Mouse (Mus musculus): ENCODE data around the gene Myt1l. TPM values are rescaled to one million over a fixed set of nuclear protein-coding genes. Genes with fewer than 3 reads are reported as not detected.

Myt1l gene
- polyA plus RNA-seq (2012; rRNA removed): 47.0 and 86.4 TPM in 2 replicates

DNA sequence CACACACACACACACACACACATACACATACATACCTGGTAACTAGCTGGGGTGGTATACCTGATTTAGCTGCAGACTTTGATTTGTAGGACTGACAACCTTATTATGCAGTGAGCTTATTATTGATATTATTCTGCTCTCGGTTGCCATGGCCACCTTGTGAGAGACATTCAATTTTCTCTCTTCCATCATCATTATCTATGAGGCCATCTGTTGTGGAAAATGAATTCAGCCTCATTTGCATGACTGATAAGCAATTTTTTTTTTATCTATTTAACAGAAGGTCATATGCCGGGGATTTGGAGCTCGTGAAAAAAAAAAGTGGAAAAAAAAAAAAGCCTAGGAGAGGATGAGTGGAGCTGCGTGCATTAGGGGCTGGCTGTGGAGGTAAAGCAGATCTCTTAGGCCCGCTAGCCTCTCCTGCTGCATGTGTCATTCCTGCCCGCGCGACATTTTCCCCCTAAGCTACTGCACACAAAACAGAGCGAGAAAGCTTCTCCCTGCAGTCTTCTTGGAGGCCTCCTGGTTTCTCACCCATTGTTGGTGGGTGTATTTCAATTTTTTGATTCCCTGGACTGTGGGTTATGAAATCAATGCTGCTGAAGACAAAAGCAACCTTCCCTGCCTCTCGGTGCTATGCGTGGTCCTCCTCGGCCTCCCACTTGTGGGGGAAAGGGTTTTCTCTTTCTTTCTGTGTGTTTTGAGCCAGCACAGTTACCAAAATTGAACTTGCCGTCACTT is at the start of gene Myt1l:
Myt1l (plus strand) TSS at position 354 of the 741 bp plus-strand sequence.
- peak; percentile 95 for DNase-seq (ENCODE audit: low read depth)

DNA sequence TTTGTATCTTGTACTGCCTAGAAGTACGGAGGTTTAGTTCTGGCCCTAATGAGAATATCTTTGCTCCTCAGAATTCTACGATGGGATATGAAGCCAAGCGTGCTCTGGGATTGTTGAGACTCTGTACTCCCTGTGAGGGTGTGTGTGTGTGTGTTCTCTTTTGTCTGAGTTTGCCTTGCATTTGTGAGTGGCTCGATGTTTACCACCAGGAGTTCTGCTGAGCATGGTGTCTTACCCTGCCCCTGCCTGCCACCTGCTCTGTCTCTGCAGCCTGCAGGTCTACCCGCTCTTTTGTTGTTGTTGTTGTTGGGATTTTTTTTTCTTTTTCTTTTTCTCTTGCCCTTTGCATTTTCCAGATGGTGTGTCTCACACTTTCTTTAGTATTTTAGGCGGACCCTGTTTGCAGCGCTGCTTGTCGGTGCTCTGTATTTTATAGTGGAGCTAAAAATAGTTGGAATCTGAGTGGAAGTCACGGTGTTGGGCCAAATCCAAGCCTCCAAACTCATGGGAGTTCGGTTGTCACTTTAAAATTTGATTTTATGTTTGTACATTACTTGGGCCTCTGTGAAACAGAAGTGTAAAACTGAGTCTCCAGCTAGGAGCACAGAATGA is 41.7 kb upstream of the Myt1l start:
- TF ChIP-seq POLR2A (IDR thresholded peaks at IDR 0.05; ENCODE audit: borderline replicate concordance, extremely low read depth, insufficient read depth, insufficient read length, poor library complexity, severe bottlenecking) (no peak), CTCF (IDR thresholded peaks at IDR 0.05; ENCODE audit: borderline replicate concordance, extremely low read depth, insufficient read depth, insufficient read length) (no peak)
- DNase-seq (ENCODE audit: low read depth): peak; percentile 69

More for the DNA sequence above, at the start of gene Myt1l:
- TF ChIP-seq POLR2A (IDR thresholded peaks at IDR 0.05; ENCODE audit: borderline replicate concordance, extremely low read depth, insufficient read depth, insufficient read length, poor library complexity, severe bottlenecking): peak; percentile 57; the same call in 1 of the 2 replicates
- no peak for TF ChIP-seq CTCF (IDR thresholded peaks at IDR 0.05; ENCODE audit: borderline replicate concordance, extremely low read depth, insufficient read depth, insufficient read length)

DNA sequence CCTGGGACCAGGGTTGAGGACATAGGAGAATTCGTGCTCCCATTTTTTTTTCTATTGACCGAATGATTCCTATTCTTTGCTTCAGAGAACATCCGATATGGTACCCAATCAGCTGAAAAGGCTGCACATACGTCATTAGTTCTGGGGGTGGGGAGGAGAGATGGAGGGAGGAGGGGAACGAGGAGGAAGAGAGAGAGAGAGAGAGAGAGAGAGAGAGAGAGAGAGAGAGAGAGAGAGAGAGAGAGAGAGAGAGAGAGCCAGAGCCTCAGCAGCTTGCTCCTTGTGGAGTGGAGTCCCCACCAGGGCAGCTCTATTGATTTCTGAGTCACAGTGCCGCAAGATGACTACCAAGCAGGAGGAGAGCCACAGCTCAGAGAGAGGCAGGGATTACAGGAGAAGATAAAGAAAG is 1.9 kb upstream of the Myt1l start:
- peak; percentile 97 for DNase-seq (ENCODE audit: low read depth)
- TF ChIP-seq CTCF (IDR thresholded peaks at IDR 0.05; ENCODE audit: borderline replicate concordance, extremely low read depth, insufficient read depth, insufficient read length): no peak
- TF ChIP-seq POLR2A (IDR thresholded peaks at IDR 0.05; ENCODE audit: borderline replicate concordance, extremely low read depth, insufficient read depth, insufficient read length, poor library complexity, severe bottlenecking): peak; percentile 44; the same call in 1 of the 2 replicates

- TF ChIP-seq CTCF (IDR thresholded peaks at IDR 0.05; ENCODE audit: borderline replicate concordance, extremely low read depth, insufficient read depth, insufficient read length): no peak
- peak; percentile 19; the same call in 1 of the 2 replicates for TF ChIP-seq POLR2A (IDR thresholded peaks at IDR 0.05; ENCODE audit: borderline replicate concordance, extremely low read depth, insufficient read depth, insufficient read length, poor library complexity, severe bottlenecking)
- peak; percentile 97 for DNase-seq (ENCODE audit: low read depth)
Measured at GRCm38 (mm10) chr12:29527048-29527761, 979 bp upstream of the Myt1l start.

DNA sequence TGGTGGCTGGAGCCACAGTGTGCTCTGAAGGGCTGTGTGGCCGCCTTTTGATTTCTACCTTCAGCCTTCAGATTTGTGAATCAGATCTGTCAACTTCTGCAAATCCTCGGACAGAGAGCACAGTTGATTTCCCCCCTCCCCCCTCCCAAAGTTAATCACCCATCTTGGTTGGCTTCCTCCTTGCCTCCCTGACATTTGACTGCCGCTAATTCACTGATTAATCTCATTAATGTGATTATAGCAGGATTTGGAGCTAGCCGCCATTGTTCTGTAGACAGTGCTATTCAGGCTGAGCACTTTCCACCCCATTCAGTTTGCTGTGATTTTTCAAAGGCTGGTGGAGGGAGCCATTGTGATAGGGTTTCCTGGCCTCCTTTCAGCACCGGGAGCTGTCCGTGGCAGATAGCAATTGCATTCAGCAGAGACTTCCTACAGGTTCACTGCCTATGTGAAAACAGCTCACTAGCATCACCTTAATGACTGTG is 2.1 kb downstream of the Myt1l start:
- peak; percentile 92 for DNase-seq (ENCODE audit: low read depth)
- TF ChIP-seq POLR2A (IDR thresholded peaks at IDR 0.05; ENCODE audit: borderline replicate concordance, extremely low read depth, insufficient read depth, insufficient read length, poor library complexity, severe bottlenecking) (peak; percentile 45; the same call in 1 of the 2 replicates), CTCF (IDR thresholded peaks at IDR 0.05; ENCODE audit: borderline replicate concordance, extremely low read depth, insufficient read depth, insufficient read length) (no peak)

- DNase-seq (ENCODE audit: low read depth): no peak
- no peak for TF ChIP-seq CTCF (IDR thresholded peaks at IDR 0.05; ENCODE audit: borderline replicate concordance, extremely low read depth, insufficient read depth, insufficient read length)
- TF ChIP-seq POLR2A (IDR thresholded peaks at IDR 0.05; ENCODE audit: borderline replicate concordance, extremely low read depth, insufficient read depth, insufficient read length, poor library complexity, severe bottlenecking): no peak
Measured at GRCm38 (mm10) chr12:29530823-29531222, 2.6 kb downstream of the Myt1l start.

- peak; percentile 83 for DNase-seq (ENCODE audit: low read depth)
Measured at GRCm38 (mm10) chr12:29533071-29533876, 5.1 kb downstream of the Myt1l start.

DNA sequence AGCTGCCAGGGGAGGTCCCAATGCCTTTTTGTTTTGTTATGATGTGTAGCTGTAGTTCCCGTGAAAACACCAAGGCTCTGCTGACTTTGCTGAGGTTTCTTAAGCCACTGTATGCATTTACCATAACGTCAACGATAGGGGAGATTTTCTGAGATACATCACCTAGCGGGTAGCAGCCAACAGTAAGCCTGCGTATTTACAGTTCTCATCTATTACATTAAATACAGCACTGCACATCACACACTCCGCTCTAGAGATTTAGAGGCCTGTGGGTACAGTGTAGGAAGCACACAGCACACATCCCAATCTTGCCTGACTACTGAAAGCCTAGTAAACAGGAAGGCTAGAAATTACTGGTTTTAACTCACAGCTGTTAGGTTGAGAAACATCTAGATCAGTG is 6.1 kb downstream of the Myt1l start:
- TF ChIP-seq CTCF (IDR thresholded peaks at IDR 0.05; ENCODE audit: borderline replicate concordance, extremely low read depth, insufficient read depth, insufficient read length): no peak
- TF ChIP-seq POLR2A (IDR thresholded peaks at IDR 0.05; ENCODE audit: borderline replicate concordance, extremely low read depth, insufficient read depth, insufficient read length, poor library complexity, severe bottlenecking): no peak
- DNase-seq (ENCODE audit: low read depth): peak; percentile 84

More at GRCm38 (mm10) chr12:29533071-29533876, 5.1 kb downstream of the Myt1l start:
- TF ChIP-seq POLR2A (IDR thresholded peaks at IDR 0.05; ENCODE audit: borderline replicate concordance, extremely low read depth, insufficient read depth, insufficient read length, poor library complexity, severe bottlenecking) (no peak), CTCF (IDR thresholded peaks at IDR 0.05; ENCODE audit: borderline replicate concordance, extremely low read depth, insufficient read depth, insufficient read length) (no peak)

DNA sequence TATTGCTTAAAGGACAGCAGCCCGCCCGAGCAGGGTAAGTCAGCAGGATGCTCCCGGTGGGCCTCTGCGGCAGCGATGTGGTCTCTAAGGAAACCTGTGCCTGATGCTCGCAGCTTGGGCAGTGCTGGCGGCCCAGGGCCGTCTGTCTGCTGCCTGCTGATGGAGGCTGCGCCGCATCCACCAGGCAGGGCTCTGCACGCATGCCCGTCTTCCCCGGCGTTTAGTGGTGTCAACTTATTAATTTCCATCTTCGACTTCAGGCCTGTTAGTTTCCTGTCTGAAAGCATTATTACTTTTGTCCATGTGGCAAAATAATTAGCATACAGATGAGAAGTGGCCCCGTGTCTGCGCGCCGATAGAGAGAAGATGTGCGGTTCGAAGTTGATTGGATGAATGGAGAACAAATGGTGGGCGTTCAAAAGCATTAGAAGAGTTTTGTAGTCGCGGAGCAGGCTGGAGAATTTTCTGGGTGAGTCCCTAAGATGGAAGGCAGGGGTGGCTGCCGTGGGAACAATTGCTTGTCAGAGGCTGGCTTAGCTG is 6.6 kb downstream of the Myt1l start:
- DNase-seq (ENCODE audit: low read depth): peak; percentile 82
- no peak for TF ChIP-seq CTCF (IDR thresholded peaks at IDR 0.05; ENCODE audit: borderline replicate concordance, extremely low read depth, insufficient read depth, insufficient read length)
- TF ChIP-seq POLR2A (IDR thresholded peaks at IDR 0.05; ENCODE audit: borderline replicate concordance, extremely low read depth, insufficient read depth, insufficient read length, poor library complexity, severe bottlenecking): 0 out of 2 replicates have a peak, but pooled peaks have one; percentile 21

DNA sequence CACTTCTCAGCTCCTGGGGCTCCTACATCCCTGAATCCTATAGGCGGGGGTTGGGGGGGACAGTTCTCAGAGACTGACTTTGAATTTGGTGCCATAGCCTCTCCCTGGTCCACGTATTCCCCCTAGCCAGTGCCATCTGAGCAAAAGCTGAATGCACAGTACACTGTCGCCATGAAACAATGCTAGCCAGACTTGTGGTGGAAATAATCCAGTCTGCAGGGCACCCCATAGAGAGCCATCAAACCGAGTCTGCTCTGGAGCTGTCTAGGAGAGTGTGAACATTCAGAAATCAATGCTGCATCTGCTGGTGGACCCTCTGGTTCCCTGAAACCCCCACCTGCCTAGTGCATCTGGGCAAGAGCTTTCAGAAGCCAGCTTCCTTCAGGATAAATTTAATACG is 9.7 kb downstream of the Myt1l start:
- DNase-seq (ENCODE audit: low read depth): peak; percentile 73
- no peak for TF ChIP-seq CTCF (IDR thresholded peaks at IDR 0.05; ENCODE audit: borderline replicate concordance, extremely low read depth, insufficient read depth, insufficient read length)
- no peak for TF ChIP-seq POLR2A (IDR thresholded peaks at IDR 0.05; ENCODE audit: borderline replicate concordance, extremely low read depth, insufficient read depth, insufficient read length, poor library complexity, severe bottlenecking)

Data from brain, embryonic 14.5 days (tissue).